Mouse (Mus musculus) forebrain, postnatal 0 days (tissue): Measurements from ENCODE around the gene Ncoa3. TPM values are rescaled to one million over a fixed set of nuclear protein-coding genes. Genes with fewer than 3 reads are reported as not detected.

ENCODE experiments used
- ATAC-seq: fragments of 200-750 bp; cut with Nextera tagmentation; 2 replicates; pipeline ENCODE4 v1.8.0; 2017; ENCODE audit warnings: mild to moderate bottlenecking, moderate library complexity
- DNase-seq: peaks from one replicate; pipeline ENCODE4 v3.0.0-alpha.2; 2015
- H3K27ac ChIP-seq: fragments of 300-500 bp; sonication (generic); 2 replicates; pipeline ENCODE4 v1.5.1; 2014; ENCODE audit warnings: low read depth, mild to moderate bottlenecking, antibody characterized with exemption, low read length, moderate library complexity, mixed read lengths
- H3K27me3 ChIP-seq: fragments of 300-500 bp; sonication (generic); 2 replicates; pipeline ENCODE4 v1.6.1; 2014; ENCODE audit warnings: mild to moderate bottlenecking, low read length, mixed read lengths; ENCODE audit not compliant: insufficient read depth
- H3K36me3 ChIP-seq: fragments of 300-500 bp; sonication (generic); 2 replicates; pipeline ENCODE4 v1.6.1; 2014; ENCODE audit warnings: mild to moderate bottlenecking, moderate library complexity; ENCODE audit not compliant: insufficient read depth
- H3K4me1 ChIP-seq: fragments of 300-500 bp; sonication (generic); 2 replicates; pipeline ENCODE4 v1.6.1; 2014; ENCODE audit warnings: antibody characterized with exemption; ENCODE audit not compliant: insufficient read depth
- H3K4me2 ChIP-seq: fragments of 300-500 bp; sonication (generic); 2 replicates; pipeline ENCODE4 v1.6.1; 2014; ENCODE audit warnings: low read depth, mild to moderate bottlenecking, moderate library complexity
- H3K4me3 ChIP-seq: fragments of 300-500 bp; sonication (generic); 2 replicates; pipeline ENCODE4 v1.5.1; 2014; ENCODE audit warnings: low read depth, low read length, mixed read lengths
- H3K9ac ChIP-seq: fragments of 300-500 bp; sonication (generic); 2 replicates; pipeline ENCODE4 v1.6.1; 2014; ENCODE audit warnings: mild to moderate bottlenecking
- H3K9me3 ChIP-seq: fragments of 300-500 bp; sonication (generic); 2 replicates; pipeline ENCODE4 v1.6.1; 2016; ENCODE audit warnings: low read length
- CTCF ChIP-seq: sonication (generic); IDR thresholded peaks from 2 replicates; pipeline ENCODE4 v1.5.1; 2016; ENCODE audit warnings: antibody characterized with exemption, control low read depth, low read depth
- WGBS: fragments of 180-500 bp; shearing (Covaris S2); extraction: QIAGEN DNeasy Blood & Tissue Kit; methylation state at CpG from one replicate; pipeline ENCODE4 v1.1.7; 2014; 5-methylcytosine and 5-hydroxymethylcytosine counted together
- polyA plus RNA-seq: library from polyadenylated mRNA; unstranded; fragments of >200 nt; fragmentation: Nextera tagmentation; extraction: Ambion mirVana; gene quantifications from 2 replicates; pipeline ENCODE4 v1.2.1, GENCODE M21; 2015
- total RNA-seq: library from RNA; depleted of rRNA; stranded (reverse); fragments of >200 nt; gene quantifications from 2 replicates; pipeline ENCODE4 v1.2.3, GENCODE M21; 2014

Gene Ncoa3
- total and polyA plus RNA-seq, 2 experiments from 2014 or later: 9.8 to 24.1 TPM

DNA sequence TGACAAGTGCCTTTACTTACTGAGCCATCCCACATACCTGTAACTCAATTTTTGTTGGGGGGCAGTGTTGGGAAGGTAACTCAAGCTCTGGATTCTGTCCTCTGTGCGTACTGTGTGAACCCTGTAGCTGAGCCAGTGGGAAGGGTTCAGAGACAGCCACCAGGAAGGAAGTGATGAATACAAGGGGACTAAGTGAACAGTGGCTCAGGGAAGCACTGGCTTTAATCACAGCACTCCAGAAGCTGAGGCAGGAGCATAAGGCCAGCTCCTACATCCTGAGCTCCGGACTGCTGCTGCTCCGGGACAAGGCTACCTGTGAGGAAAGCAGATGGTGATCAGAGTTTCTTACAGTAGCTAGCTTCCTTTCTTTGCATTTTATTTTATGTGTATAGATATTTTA lies 31.6 kb downstream of the Ncoa3 start:
- DNase-seq: no peak
- H3K36me3 ChIP-seq: no peaks in the 10 kb centered on the region
- TF ChIP-seq CTCF: no peak
- 84% methylated on average over 3 of the region's 3 CpGs for WGBS
- no peak overlapping the region for H3K4me3 ChIP-seq
- no peaks in the 10 kb centered on the region for H3K9me3 ChIP-seq
- no peaks in the 10 kb centered on the region for H3K27me3 ChIP-seq
- no peak overlapping the region; the same call in 1 of the 2 replicates for H3K27ac ChIP-seq
- no peak for ATAC-seq
- H3K4me1 ChIP-seq: peaks cover 23% of the 10 kb centered on the region
- no peak overlapping the region for H3K4me2 ChIP-seq
- no peak overlapping the region for H3K9ac ChIP-seq

DNA sequence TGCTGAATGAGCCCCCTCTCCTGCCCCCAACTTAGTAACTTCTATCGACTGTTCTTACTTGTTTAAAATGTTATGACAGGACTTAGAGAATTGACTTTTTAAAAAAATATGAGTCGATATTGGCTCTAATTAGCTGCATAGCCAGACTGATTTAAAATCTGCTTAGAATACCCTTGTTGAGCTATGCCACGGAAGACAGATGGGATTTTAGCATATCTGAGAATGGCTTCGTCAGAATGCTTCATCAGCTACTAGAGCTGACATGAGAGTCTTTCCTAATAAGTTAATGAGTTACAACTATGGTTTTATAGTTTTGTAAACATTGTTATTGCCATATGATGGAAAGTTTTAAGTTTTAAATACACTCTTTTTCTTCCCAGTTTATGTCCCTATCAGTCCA lies 32.2 kb downstream of the Ncoa3 start:
- no peaks in the 10 kb centered on the region for H3K36me3 ChIP-seq
- no peak overlapping the region for H3K4me3 ChIP-seq
- 35% methylated on average over 4 of the region's 4 CpGs for WGBS
- DNase-seq (peak; percentile 52), ATAC-seq (no peak)
- no peak overlapping the region for H3K9ac ChIP-seq
- no peak for TF ChIP-seq CTCF
- H3K9me3 ChIP-seq: no peaks in the 10 kb centered on the region
- peaks cover 23% of the 10 kb centered on the region for H3K4me1 ChIP-seq
- no peak overlapping the region; the same call in 1 of the 2 replicates for H3K27ac ChIP-seq
- H3K27me3 ChIP-seq: no peaks in the 10 kb centered on the region
- H3K4me2 ChIP-seq: no peak overlapping the region

DNA sequence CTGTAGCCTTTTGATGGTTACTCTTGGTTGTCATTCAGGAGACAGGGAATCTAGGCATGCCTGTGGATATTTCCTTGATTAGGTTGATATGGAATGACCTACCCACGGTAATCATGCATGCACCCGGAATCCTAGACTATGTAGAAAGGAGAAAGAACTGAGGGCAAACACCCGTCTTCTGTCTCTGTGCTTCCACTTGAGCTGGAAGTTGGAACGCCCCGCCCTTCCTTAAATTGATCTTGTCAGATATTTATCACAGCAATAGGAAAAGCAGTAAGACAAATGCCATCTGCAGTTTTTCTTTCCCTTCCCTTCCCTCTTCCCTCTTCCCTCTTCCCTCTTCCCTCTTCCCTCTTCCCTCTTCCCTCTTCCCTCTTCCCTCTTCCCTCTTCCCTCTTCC lies 33.5 kb downstream of the Ncoa3 start:
- no peak for DNase-seq
- H3K4me3 ChIP-seq: no peak overlapping the region
- ATAC-seq: no peak
- H3K4me2 ChIP-seq: no peak overlapping the region
- H3K27me3 ChIP-seq: no peaks in the 10 kb centered on the region
- no peak overlapping the region for H3K27ac ChIP-seq
- H3K9me3 ChIP-seq: no peaks in the 10 kb centered on the region
- WGBS: 93% methylated on average over 5 of the region's 5 CpGs
- no peaks in the 10 kb centered on the region for H3K36me3 ChIP-seq
- TF ChIP-seq CTCF: no peak
- H3K9ac ChIP-seq: no peak overlapping the region
- peaks cover 32% of the 10 kb centered on the region for H3K4me1 ChIP-seq

DNA sequence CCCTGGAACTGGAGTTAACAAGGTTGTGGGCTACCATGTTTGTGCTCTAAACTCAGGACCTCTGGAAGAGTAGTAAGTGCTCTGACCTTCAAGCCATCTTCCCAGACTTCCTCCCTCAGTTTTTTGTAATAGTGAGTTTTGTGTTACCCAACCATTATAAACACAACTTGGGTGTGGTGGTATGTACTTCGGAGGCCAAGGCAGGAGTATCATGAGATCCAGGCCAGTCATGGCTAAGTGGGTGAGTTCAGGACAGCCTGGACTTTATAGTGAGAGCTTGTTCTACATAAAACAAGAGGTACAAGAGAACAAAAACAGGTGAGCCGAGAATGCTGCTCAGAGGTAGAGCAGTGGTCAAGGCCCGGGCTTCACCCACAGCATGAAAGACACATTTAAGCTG lies 35.4 kb downstream of the Ncoa3 start:
- Histone ChIP-seq H3K9me3 (no peaks in the 10 kb centered on the region), H3K27me3 (no peaks in the 10 kb centered on the region), H3K36me3 (no peaks in the 10 kb centered on the region), H3K27ac (no peak overlapping the region), H3K4me3 (no peak overlapping the region), H3K9ac (no peak overlapping the region), H3K4me1 (peaks cover 19% of the 10 kb centered on the region; the same call in 1 of the 2 replicates), H3K4me2 (no peak overlapping the region)
- ATAC-seq: no peak
- DNase-seq: no peak
- 95% methylated on average over 3 of the region's 3 CpGs for WGBS
- TF ChIP-seq CTCF: no peak

DNA sequence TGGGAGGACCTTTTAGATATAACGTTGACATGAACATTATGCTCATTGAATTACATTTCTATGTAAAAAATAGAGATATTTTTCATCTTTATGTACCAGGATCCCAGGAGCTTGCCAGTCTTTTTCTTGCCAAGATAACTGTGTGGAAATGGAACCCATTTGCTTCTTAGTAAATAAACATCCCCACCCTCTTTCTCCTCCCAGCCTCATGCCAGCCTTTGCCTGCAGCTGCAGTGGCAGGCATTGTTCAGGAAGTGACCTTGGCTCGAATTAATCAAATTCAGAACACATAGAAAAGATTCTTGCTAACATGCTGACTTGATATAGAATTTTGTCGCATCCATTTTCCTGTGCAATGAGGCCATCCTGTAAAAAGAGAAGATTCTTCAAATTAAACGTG lies 36.8 kb downstream of the Ncoa3 start:
- no peak for TF ChIP-seq CTCF
- ATAC-seq: no peak
- no peak for DNase-seq
- Histone ChIP-seq H3K4me3 (no peak overlapping the region), H3K4me2 (no peak overlapping the region), H3K27ac (no peak overlapping the region), H3K4me1 (peaks cover 19% of the 10 kb centered on the region; the same call in 1 of the 2 replicates), H3K9me3 (no peaks in the 10 kb centered on the region), H3K9ac (no peak overlapping the region), H3K27me3 (no peaks in the 10 kb centered on the region), H3K36me3 (no peaks in the 10 kb centered on the region)
- 38% methylated on average over 4 of the region's 4 CpGs for WGBS

DNA sequence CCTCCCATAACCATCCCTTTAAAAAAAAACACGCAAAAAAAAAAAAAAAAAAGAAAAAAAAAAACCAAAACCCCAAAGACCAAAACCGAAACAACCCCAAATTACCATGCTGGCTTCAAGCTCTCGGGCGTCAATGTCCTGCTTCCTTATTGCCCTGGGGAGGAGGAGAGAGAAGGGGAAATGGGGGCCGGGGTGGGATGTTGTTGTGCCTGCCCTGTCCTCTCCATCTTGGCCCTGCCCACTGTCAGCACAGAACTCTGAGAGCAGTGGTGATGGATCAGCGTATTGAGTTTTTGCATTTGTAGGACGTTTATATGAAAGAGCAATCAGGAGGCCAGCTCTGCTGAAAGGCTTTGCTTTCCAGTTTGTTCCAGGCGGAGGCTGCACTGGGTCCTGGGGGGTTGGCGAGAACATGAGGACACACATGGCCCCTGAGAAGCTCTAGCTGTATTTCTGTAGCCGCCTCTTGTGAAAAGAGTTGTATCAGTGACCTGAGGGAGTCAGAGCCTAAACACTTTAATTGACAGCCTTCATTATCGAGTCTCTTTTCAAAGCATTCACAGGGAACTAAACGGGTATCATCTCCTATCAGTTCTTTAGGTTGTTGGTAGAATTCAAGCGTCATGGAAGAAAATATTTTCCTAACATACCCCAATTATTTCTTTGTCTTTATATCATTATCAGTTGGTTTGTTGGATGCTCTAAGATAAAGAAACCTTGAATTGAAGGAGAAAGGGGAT lies 38.0 kb downstream of the Ncoa3 start:
- 19% methylated on average over 13 of the region's 13 CpGs for WGBS
- Histone ChIP-seq H3K27me3 (no peaks in the 10 kb centered on the region), H3K9me3 (no peaks in the 10 kb centered on the region), H3K4me2 (peak overlapping the region; percentile 26), H3K4me1 (peaks cover 9% of the 10 kb centered on the region; the same call in 1 of the 2 replicates), H3K4me3 (no peak overlapping the region), H3K27ac (peak overlapping the region; percentile 36; the same call in 1 of the 2 replicates), H3K9ac (peak overlapping the region; percentile 6; the same call in 1 of the 2 replicates), H3K36me3 (no peaks in the 10 kb centered on the region)
- ATAC-seq (no peak), DNase-seq (no peak)
- no peak for TF ChIP-seq CTCF

DNA sequence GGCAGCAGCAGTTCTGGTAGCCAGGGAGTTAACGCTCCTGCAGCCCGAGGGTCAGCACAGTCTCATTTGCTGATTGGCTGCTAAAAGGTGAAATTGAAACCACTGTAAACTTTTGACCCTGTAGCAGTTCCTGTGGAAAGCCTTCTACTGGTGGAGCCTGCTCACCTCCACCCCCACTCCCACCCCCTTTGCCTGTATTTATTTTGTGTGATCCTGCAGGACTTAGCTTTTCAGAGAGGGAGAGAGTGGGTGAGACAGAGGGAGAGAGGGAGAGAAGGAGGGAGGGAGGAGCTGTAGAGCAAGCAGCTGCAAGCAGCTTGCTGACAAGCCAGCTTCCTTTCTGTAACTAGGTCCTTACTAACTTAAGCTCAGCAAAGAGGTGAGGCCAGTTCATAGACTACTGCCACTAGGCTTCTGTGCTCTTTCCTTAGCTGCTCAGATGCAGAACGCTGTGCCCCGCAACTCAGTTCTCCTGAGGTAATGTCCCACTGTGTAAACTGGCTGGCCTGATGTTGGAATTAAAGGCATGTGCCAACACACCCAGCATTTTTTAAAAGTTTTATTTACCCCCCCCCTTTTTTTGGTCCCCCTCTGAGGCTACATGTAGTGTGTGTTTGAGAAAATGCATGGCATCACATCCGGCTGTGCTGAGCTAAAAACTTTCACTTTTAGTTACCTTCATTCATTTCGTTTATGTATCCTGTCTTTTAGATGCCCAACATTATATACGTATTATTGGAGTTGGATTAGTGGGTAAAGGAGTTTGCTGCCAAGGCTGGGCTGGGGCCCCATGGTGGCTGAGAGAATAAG lies 38.9 kb downstream of the Ncoa3 start:
- no peaks in the 10 kb centered on the region for H3K36me3 ChIP-seq
- no peak overlapping the region for H3K4me3 ChIP-seq
- peaks cover 9% of the 10 kb centered on the region; the same call in 1 of the 2 replicates for H3K4me1 ChIP-seq
- H3K27ac ChIP-seq: peak overlapping the region; percentile 1; the same call in 1 of the 2 replicates
- WGBS: 35% methylated on average over 7 of the region's 7 CpGs
- DNase-seq (no peak), ATAC-seq (peak; percentile 58)
- peak overlapping the region; percentile 26 for H3K4me2 ChIP-seq
- TF ChIP-seq CTCF: no peak
- H3K9ac ChIP-seq: peak overlapping the region; percentile 6; the same call in 1 of the 2 replicates
- H3K9me3 ChIP-seq: no peaks in the 10 kb centered on the region
- no peaks in the 10 kb centered on the region for H3K27me3 ChIP-seq
